Mouse (Mus musculus): ENCODE results near the gene Gba2.

- TF ChIP-seq CTCF (IDR thresholded peaks at IDR 0.05; ENCODE audit: low read depth) (no peak), EP300 (IDR thresholded peaks at IDR 0.05; ENCODE audit: low read depth) (no peak)
Measured at GRCm38 (mm10) chr4:43579256-43579655, 583 bp upstream of the Gba2 start.
